Mouse (Mus musculus) heart, embryonic 16.5 days (tissue): Measurements from ENCODE around the gene Ifnar1. TPM values are rescaled to one million over a fixed set of nuclear protein-coding genes. Genes with fewer than 3 reads are reported as not detected.

ENCODE experiments used
- ATAC-seq: fragments of 200-750 bp; cut with Nextera tagmentation; replicated peaks from 2 replicates; pipeline ENCODE4 v1.8.0; 2017; ENCODE audit warnings: moderate number of reproducible peaks; ENCODE audit not compliant: insufficient read depth, low FRiP score; ENCODE audit errors: extremely low read depth
- H3K27ac ChIP-seq: fragments of 300-500 bp; sonication (generic); 2 replicates; pipeline ENCODE4 v1.5.1; 2014; ENCODE audit warnings: mild to moderate bottlenecking, low read length, control low read depth, moderate library complexity
- H3K27me3 ChIP-seq: fragments of 300-500 bp; sonication (generic); 2 replicates; pipeline ENCODE4 v1.6.1; 2014; ENCODE audit warnings: low read length, mixed read lengths; ENCODE audit not compliant: control insufficient read depth, insufficient read depth
- H3K36me3 ChIP-seq: fragments of 300-500 bp; sonication (generic); 2 replicates; pipeline ENCODE4 v1.6.1; 2014; ENCODE audit not compliant: control insufficient read depth, insufficient read depth
- H3K4me1 ChIP-seq: fragments of 300-500 bp; sonication (generic); 2 replicates; pipeline ENCODE4 v1.6.1; 2014; ENCODE audit warnings: low read length, mixed read lengths; ENCODE audit not compliant: control insufficient read depth, insufficient read depth
- H3K4me2 ChIP-seq: fragments of 300-500 bp; sonication (generic); 2 replicates; pipeline ENCODE4 v1.6.1; 2014; ENCODE audit warnings: low read depth, mild to moderate bottlenecking, control low read depth, low read length
- H3K4me3 ChIP-seq: fragments of 300-500 bp; sonication (generic); 2 replicates; pipeline ENCODE4 v1.5.1; 2014; ENCODE audit warnings: mild to moderate bottlenecking, control low read depth, low read length
- H3K9ac ChIP-seq: fragments of 300-500 bp; sonication (generic); 2 replicates; pipeline ENCODE4 v1.6.1; 2014; ENCODE audit warnings: low read length, control low read depth
- H3K9me3 ChIP-seq: fragments of 300-500 bp; sonication (generic); replicated peaks from 2 replicates; pipeline ENCODE4 v1.6.1; 2016; ENCODE audit warnings: low read length; ENCODE audit not compliant: control insufficient read depth
- WGBS: fragments of 180-500 bp; shearing (Covaris S2); extraction: QIAGEN DNeasy Blood & Tissue Kit; methylation state at CpG from one replicate; pipeline ENCODE4 v1.1.7; 2014; 5-methylcytosine and 5-hydroxymethylcytosine counted together
- polyA plus RNA-seq: library from polyadenylated mRNA; unstranded; fragments of >200 nt; fragmentation: Nextera tagmentation; extraction: Ambion mirVana; gene quantifications from 2 replicates; pipeline ENCODE4 v1.2.1, GENCODE M21; 2015

The Ifnar1 gene
- polyA plus RNA-seq, 1 experiment from 2014 or later: 40.9 TPM

- Histone ChIP-seq H3K4me1 (peaks cover 2% of the 10 kb centered on the region; the same call in 1 of the 2 replicates), H3K9me3 (no peaks in the 10 kb centered on the region), H3K27ac (no peak overlapping the region), H3K9ac (no peak overlapping the region), H3K4me3 (no peak overlapping the region), H3K36me3 (peaks cover 58% of the 10 kb centered on the region), H3K4me2 (no peak overlapping the region), H3K27me3 (no peaks in the 10 kb centered on the region)
- peak; percentile 60; the same call in 1 of the 2 replicates for ATAC-seq
- 78% methylated on average over 15 of the region's 15 CpGs for WGBS
Measured at GRCm38 (mm10) chr16:91505116-91505601, 20.1 kb downstream of the Ifnar1 start.

- WGBS: 92% methylated on average over 12 of the region's 12 CpGs
- H3K4me1 ChIP-seq: peaks cover 2% of the 10 kb centered on the region; the same call in 1 of the 2 replicates
- peaks cover 51% of the 10 kb centered on the region for H3K36me3 ChIP-seq
- no peaks in the 10 kb centered on the region for H3K9me3 ChIP-seq
- no peak overlapping the region for H3K9ac ChIP-seq
- H3K27ac ChIP-seq: no peak overlapping the region
- no peaks in the 10 kb centered on the region for H3K27me3 ChIP-seq
- ATAC-seq: no peak
- no peak overlapping the region for H3K4me3 ChIP-seq
- no peak overlapping the region for H3K4me2 ChIP-seq
Measured at GRCm38 (mm10) chr16:91506396-91506795, 21.4 kb downstream of the Ifnar1 start.

DNA sequence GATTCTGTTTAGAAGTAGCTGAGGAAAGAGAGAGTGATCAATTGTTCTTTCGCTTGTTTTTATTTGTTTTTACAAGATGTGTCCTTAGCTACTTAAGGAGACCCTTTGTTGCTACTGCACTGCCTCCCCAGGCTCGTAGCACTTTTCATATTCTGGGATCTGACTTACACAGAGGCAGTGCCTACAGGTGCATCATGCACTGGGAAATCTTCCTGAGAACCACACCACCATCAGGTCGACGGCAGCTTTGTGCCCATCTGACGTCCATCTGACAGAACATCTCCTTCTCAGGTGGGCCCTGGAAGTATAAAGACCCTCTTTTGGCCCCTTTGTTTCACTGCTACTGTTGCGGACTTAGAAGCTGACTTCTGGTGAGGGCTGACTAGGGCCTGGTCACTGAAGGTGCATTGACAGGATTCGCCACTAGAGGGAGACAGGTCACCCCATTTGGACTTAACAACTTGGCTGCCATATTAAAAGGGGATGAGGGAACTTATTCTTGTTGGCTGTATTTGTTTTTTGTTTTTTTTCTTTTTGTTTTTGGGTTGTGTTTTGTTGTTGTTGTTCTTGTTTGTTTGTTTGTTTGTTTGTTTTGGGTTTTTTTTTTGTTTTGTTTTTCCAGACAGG, 27.2 kb downstream of the Ifnar1 start:
- H3K27me3 ChIP-seq: no peaks in the 10 kb centered on the region
- H3K9me3 ChIP-seq: no peaks in the 10 kb centered on the region
- H3K9ac ChIP-seq: no peak overlapping the region
- H3K4me1 ChIP-seq: peaks cover 5% of the 10 kb centered on the region; the same call in 1 of the 2 replicates
- no peak overlapping the region for H3K4me3 ChIP-seq
- H3K4me2 ChIP-seq: no peak overlapping the region
- no peak overlapping the region for H3K27ac ChIP-seq
- WGBS: 33% methylated on average over 7 of the region's 7 CpGs
- peak; percentile 63; the same call in 1 of the 2 replicates for ATAC-seq
- H3K36me3 ChIP-seq: 0 out of 2 replicates have a peak, but pooled peaks cover 4% of the 10 kb centered on the region

- no peak for ATAC-seq
- H3K9me3 ChIP-seq: no peaks in the 10 kb centered on the region
- H3K27ac ChIP-seq: no peak overlapping the region
- 0 out of 2 replicates have a peak, but pooled peaks cover 4% of the 10 kb centered on the region for H3K36me3 ChIP-seq
- H3K27me3 ChIP-seq: no peaks in the 10 kb centered on the region
- H3K9ac ChIP-seq: no peak overlapping the region
- 0 out of 2 replicates have a peak, but pooled peaks cover 5% of the 10 kb centered on the region for H3K4me1 ChIP-seq
- H3K4me2 ChIP-seq: no peak overlapping the region
- H3K4me3 ChIP-seq: no peak overlapping the region
- 86% methylated on average over 6 of the region's 6 CpGs for WGBS
Measured at GRCm38 (mm10) chr16:91513099-91513498, 28.1 kb downstream of the Ifnar1 start.

- Histone ChIP-seq H3K9ac (no peak overlapping the region), H3K4me1 (0 out of 2 replicates have a peak, but pooled peaks cover 5% of the 10 kb centered on the region), H3K4me3 (no peak overlapping the region), H3K27me3 (no peaks in the 10 kb centered on the region), H3K9me3 (no peaks in the 10 kb centered on the region), H3K27ac (no peak overlapping the region), H3K4me2 (no peak overlapping the region), H3K36me3 (no peaks in the 10 kb centered on the region)
- ATAC-seq: no peak
- 44% methylated on average over 7 of the region's 7 CpGs for WGBS
Measured at GRCm38 (mm10) chr16:91517020-91517419, 32.0 kb downstream of the Ifnar1 start.

- no peak overlapping the region for H3K4me2 ChIP-seq
- no peaks in the 10 kb centered on the region for H3K27me3 ChIP-seq
- WGBS: 83% methylated on average over 5 of the region's 5 CpGs
- H3K4me3 ChIP-seq: no peak overlapping the region
- no peaks in the 10 kb centered on the region for H3K36me3 ChIP-seq
- no peak overlapping the region for H3K27ac ChIP-seq
- no peak overlapping the region for H3K9ac ChIP-seq
- peaks cover 5% of the 10 kb centered on the region for H3K4me1 ChIP-seq
- ATAC-seq: no peak
- H3K9me3 ChIP-seq: peaks cover 3% of the 10 kb centered on the region; the same call in 1 of the 2 replicates
Measured at GRCm38 (mm10) chr16:91522040-91522439, 37.0 kb downstream of the Ifnar1 start.

DNA sequence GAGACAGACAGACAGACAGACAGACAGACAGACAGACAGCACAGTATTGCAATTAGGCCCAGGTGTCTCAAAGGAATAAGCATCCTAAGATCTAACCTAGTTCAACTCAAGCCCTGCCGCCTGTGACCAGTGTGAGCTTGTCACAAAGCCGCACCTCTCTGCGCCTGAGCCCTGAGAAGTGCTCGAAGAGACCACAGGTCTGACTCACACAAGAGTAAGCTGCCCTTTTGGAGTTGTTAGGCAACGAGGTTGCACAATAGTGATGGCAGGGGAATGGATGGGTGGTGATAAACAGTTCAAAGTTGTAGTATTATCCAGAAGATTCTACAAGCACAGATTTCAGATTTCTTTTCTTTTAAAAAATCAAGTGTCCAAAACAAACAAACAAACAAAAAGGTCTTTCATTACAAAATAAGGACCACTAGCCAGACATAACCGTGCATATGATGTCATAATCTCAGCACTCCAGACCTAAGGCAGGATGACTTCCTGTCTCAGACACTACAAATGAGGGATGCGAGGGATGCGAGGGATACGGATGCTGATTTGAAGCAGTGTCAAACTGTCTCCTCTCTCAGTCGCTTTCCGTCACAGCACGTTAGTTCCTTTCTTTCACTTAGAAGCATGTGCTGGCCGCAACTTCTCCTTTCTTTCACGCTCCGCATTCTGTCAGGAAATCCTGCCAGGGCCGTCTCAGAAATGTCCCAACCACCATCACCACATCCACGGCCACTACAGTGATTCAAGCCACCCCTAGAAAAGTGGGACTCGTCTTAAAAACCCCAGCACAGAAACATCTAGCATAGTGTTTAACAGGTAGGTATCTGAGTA, 37.7 kb downstream of the Ifnar1 start:
- H3K9ac ChIP-seq: no peak overlapping the region
- H3K9me3 ChIP-seq: peaks cover 3% of the 10 kb centered on the region; the same call in 1 of the 2 replicates
- 66% methylated on average over 18 of the region's 18 CpGs for WGBS
- H3K4me1 ChIP-seq: peaks cover 7% of the 10 kb centered on the region
- ATAC-seq: no peak
- no peak overlapping the region for H3K27ac ChIP-seq
- no peaks in the 10 kb centered on the region for H3K27me3 ChIP-seq
- no peaks in the 10 kb centered on the region for H3K36me3 ChIP-seq
- H3K4me2 ChIP-seq: no peak overlapping the region
- H3K4me3 ChIP-seq: no peak overlapping the region

DNA sequence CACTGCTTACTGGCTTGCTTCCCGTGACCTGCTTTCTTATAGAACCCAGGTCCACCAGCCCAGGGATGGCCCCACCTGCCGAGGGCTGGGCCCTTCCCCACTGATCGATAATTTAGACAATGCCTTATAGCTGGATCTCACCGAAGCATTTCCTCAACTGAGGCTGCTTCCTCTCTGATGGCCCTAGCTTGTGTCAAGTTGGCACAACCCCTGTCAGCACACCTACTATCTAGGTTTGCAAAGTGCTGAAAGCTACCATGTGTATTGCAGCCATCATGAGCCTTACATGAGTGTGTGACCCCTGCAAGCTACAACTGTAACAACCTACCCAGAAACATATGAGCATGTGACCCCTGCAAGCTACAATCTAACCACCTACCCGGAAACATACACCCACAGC, 39.2 kb downstream of the Ifnar1 start:
- Histone ChIP-seq H3K9ac (no peak overlapping the region), H3K27me3 (no peaks in the 10 kb centered on the region), H3K4me2 (no peak overlapping the region), H3K36me3 (no peaks in the 10 kb centered on the region), H3K9me3 (peaks cover 3% of the 10 kb centered on the region; the same call in 1 of the 2 replicates), H3K4me3 (no peak overlapping the region), H3K4me1 (peaks cover 16% of the 10 kb centered on the region), H3K27ac (no peak overlapping the region)
- no peak for ATAC-seq
- WGBS: 66% methylated on average over 5 of the region's 5 CpGs

DNA sequence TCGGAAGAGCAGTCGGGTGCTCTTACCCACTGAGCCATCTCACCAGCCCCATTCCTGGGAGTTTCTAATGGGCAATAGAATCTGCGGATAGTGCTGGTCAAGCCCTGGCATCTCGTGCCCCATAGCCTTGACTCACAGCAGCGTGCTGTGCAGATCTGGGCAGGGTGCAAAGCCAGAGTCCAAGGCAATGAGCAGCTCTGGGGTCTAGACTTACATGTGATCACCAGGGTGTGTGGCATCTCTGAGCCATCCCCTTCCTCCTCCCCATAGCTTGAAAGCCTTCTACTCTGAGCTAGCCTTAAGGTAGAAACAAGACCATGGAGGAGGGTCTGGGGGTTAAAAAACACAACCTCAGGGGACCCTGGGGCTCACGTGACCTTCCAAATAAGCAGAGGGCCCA, 41.2 kb downstream of the Ifnar1 start:
- Histone ChIP-seq H3K36me3 (no peaks in the 10 kb centered on the region), H3K27me3 (no peaks in the 10 kb centered on the region), H3K9me3 (peaks cover 3% of the 10 kb centered on the region; the same call in 1 of the 2 replicates), H3K9ac (no peak overlapping the region), H3K4me2 (no peak overlapping the region), H3K4me1 (peaks cover 20% of the 10 kb centered on the region), H3K4me3 (no peak overlapping the region), H3K27ac (no peak overlapping the region)
- ATAC-seq: no peak
- WGBS: 94% methylated on average over 6 of the region's 6 CpGs
